Mouse (Mus musculus) spleen, adult 10 weeks (tissue): ENCODE measurements around the gene Bik. TPM values are rescaled to one million over a fixed set of nuclear protein-coding genes. Genes with fewer than 3 reads are reported as not detected.

Source experiments
- polyA plus RNA-seq: library from polyadenylated mRNA; stranded (reverse); fragments of 350-450 nt; fragmentation: Illumina TruSeq; extraction: RNeasy Lipid Tissue Mini Kit (QIAGEN cat#74804); gene quantifications from one replicate; pipeline ENCODE4 v1.2.3, GENCODE M21; 2015; ENCODE audit warnings: low replicate concordance; ENCODE audit not compliant: insufficient read depth

Bik gene
- 1.3 TPM for polyA plus RNA-seq

DNA sequence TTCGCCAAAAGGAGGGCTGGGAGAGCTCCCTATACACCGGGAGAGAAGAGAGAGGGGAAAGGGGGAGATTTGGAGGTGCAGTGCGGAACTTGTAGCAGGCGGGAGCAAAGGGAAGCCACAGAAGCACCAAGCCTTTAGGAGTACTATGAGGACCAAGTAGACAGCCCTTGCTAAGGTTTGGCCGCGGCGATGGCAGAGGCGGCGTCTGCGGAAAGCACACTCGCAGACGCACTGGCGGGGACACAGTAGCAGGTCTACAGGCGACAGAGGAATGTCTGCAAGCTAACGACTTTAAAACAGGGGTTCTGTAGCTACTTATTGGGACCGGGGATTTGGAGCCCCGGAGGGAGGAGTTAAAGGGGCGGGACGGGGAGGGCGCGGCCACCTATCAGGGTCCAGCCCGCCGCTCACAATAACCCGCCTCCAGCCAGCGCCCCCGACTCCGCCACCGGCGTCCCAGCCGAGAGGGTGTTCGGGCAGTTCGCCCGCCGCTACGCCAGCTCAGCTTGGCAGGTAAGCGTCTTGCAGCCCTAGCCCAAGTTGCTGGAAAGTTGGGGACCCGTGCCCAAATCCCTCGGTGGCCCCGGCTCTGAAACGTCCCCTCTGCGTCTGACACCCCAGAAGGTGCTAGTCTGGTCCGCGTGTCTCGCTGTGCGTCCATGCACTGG lies at the start of gene Bik:
TSS of gene Bik (plus strand) at position 439 of the 668 bp plus-strand sequence.

DNA sequence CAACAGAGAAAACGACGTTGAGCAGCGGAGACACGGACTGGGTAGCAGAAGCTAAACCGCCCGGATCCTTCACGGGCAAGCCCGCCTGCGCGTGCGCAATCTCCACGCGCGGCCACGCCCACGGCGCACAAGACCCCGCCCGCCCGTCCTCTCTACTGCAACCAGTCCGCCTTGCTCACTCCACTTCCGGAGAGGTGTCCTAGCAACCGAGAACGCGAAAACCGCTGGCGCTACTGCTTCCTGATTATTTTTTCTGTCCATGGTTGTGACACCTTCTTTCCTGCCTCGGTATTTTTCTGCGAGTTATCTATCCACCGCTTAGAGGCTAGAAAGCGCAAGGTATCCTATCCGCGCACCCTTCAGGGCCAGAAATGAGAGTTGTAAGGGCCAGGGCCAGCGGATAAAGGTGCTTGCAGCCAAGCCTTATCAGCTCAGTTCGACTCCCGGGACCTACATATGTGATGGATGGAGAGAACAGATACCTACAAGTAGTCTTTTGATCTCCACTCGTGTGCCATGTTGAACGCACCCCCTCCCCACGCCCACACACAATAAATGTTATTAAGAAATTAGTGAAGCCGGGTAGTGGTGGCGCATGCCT lies 15.8 kb upstream of the Bik start, which contains the start of gene Ttll1:
TSS of gene Ttll1 (minus strand) at position 89 of the 601 bp plus-strand sequence.

DNA sequence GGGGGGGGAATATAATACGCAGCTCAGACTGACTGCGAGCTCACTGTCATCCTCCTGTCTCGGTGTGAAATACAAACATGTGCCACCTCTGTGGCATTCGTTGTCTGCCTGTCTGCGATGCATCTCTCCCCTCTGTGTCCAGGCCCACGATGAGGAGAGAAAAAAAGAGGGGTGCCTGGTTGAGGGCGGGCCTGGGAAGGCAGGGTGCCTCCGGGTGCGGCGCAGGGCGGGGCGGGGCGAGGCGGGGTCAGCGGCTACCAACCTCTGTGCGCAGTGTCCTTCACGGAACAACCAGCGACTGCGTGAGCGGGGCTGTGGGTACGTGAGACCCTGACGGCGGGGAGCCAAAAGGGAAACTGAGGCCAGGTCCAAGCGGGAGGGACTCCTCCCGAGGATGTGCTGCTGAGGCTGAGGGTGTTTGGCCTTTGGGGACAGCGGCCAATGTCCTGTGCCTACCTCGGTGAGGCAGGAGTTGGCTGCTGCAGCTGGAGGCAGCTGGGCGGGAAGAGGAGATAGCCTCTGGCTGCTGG lies 36.7 kb downstream of the Bik start, which contains the start of the genes Tspo and Mcat:
TSS of gene Tspo (plus strand) at position 266 of the 530 bp plus-strand sequence.
TSS of gene Mcat (minus strand) at position 461 of the 530 bp plus-strand sequence.

Other genes with a start within 250 kb of the Bik start
- gene Arfgap3, start 176.6 kb upstream of the Bik start, polyA plus RNA-seq: 23.7 TPM
- gene Pacsin2, start 62.3 kb upstream of the Bik start, polyA plus RNA-seq: 34.2 TPM
- 6.0 TPM for gene Ttll1, start 16.0 kb upstream of the Bik start, polyA plus RNA-seq
- gene Tspo, start 36.7 kb downstream of the Bik start, polyA plus RNA-seq: 22.4 TPM
- gene Mcat, start 36.9 kb downstream of the Bik start, polyA plus RNA-seq: 10.6 TPM
- gene Ttll12, start 68.3 kb downstream of the Bik start, polyA plus RNA-seq: 5.9 TPM
- gene Scube1, start 198.2 kb downstream of the Bik start, polyA plus RNA-seq: 2.3 TPM